Mouse (Mus musculus): ENCODE results near the gene Cluh. TPM values are rescaled to one million over a fixed set of nuclear protein-coding genes. Genes with fewer than 3 reads are reported as not detected.
A peak's percentile ranks its signal among the peaks of the same experiment; 100 is the strongest.

Cluh gene
- 15.9 and 17.7 TPM in 2 replicates for polyA plus RNA-seq (2014; fragmentation: Nextera tagmentation; extraction: Ambion mirVana)

- Histone ChIP-seq H3K4me1 (ENCODE audit: control insufficient read depth, insufficient read depth, low read length) (peaks cover 36% of the 10 kb centered on the region), H3K4me3 (ENCODE audit: low read depth, low read length) (peak within 1 kb of the TSS; percentile 93)
- WGBS, result under 1% methylated on average over 50 of the region's 58 CpGs
These were observed at the start of gene Cluh for GRCm38 (mm10) chr11:74649095-74649646. Gene Cluh, plus strand, starts transcription at chr11:74649495.

GRCm38 (mm10) chr11:74602286-74602685 lies 47.0 kb upstream of the Cluh start:
- no peak overlapping the region for H3K27ac ChIP-seq (ENCODE audit: low read depth, low read length)
- H3K4me1 ChIP-seq (ENCODE audit: control insufficient read depth, insufficient read depth, low read length), result no peaks in the 10 kb centered on the region

More at GRCm38 (mm10) chr11:74649095-74649646, at the start of gene Cluh:
- H3K27ac ChIP-seq (ENCODE audit: low read depth, low read length), result peak within 1 kb of the TSS; percentile 40
- H3K9ac ChIP-seq (replicated peaks; ENCODE audit: low read depth, low read length), result peak within 1 kb of the TSS; percentile 88
- no peaks in the 10 kb centered on the region for H3K36me3 ChIP-seq (ENCODE audit: control insufficient read depth, insufficient read depth, low read length)
- H3K9me3 ChIP-seq (ENCODE audit: control insufficient read depth, low read length), result no peaks in the 10 kb centered on the region
- ATAC-seq (ENCODE audit: low read depth), result peak; percentile 91
- no peaks in the 10 kb centered on the region for H3K27me3 ChIP-seq (ENCODE audit: control insufficient read depth, insufficient read depth, low read length)
- peak within 1 kb of the TSS; percentile 92 for H3K4me2 ChIP-seq (ENCODE audit: low read depth, low read length)

GRCm38 (mm10) chr11:74610068-74610467 lies 39.2 kb upstream of the Cluh start:
- Histone ChIP-seq H3K4me3 (ENCODE audit: low read depth, low read length) (no peak overlapping the region), H3K27ac (ENCODE audit: low read depth, low read length) (no peak overlapping the region), H3K9ac (replicated peaks; ENCODE audit: low read depth, low read length) (no peak overlapping the region), H3K36me3 (ENCODE audit: control insufficient read depth, insufficient read depth, low read length) (no peaks in the 10 kb centered on the region), H3K4me1 (ENCODE audit: control insufficient read depth, insufficient read depth, low read length) (peaks cover 5% of the 10 kb centered on the region), H3K27me3 (ENCODE audit: control insufficient read depth, insufficient read depth, low read length) (peaks cover 19% of the 10 kb centered on the region), H3K4me2 (ENCODE audit: low read depth, low read length) (no peak overlapping the region), H3K9me3 (ENCODE audit: control insufficient read depth, low read length) (no peaks in the 10 kb centered on the region)
- 27% methylated on average over 5 of the region's 5 CpGs for WGBS
- no peak for ATAC-seq (ENCODE audit: low read depth)

More at GRCm38 (mm10) chr11:74602286-74602685, 47.0 kb upstream of the Cluh start:
- Histone ChIP-seq H3K36me3 (ENCODE audit: control insufficient read depth, insufficient read depth, low read length) (no peaks in the 10 kb centered on the region), H3K4me2 (ENCODE audit: low read depth, low read length) (no peak overlapping the region), H3K9me3 (ENCODE audit: control insufficient read depth, low read length) (no peaks in the 10 kb centered on the region), H3K9ac (replicated peaks; ENCODE audit: low read depth, low read length) (no peak overlapping the region), H3K27me3 (ENCODE audit: control insufficient read depth, insufficient read depth, low read length) (no peaks in the 10 kb centered on the region), H3K4me3 (ENCODE audit: low read depth, low read length) (no peak overlapping the region)
- 82% methylated on average over 1 of the region's 1 CpGs for WGBS
- ATAC-seq (ENCODE audit: low read depth), result no peak

GRCm38 (mm10) chr11:74610545-74611176 lies 38.6 kb upstream of the Cluh start, which contains the start of gene Rap1gap2:
Gene Rap1gap2, minus strand, starts transcription at chr11:74610915.
- Histone ChIP-seq H3K4me1 (ENCODE audit: control insufficient read depth, insufficient read depth, low read length) (peaks cover 5% of the 10 kb centered on the region), H3K27me3 (ENCODE audit: control insufficient read depth, insufficient read depth, low read length) (peaks cover 19% of the 10 kb centered on the region), H3K9ac (replicated peaks; ENCODE audit: low read depth, low read length) (peak within 1 kb of the TSS; percentile 53), H3K4me2 (ENCODE audit: low read depth, low read length) (peak within 1 kb of the TSS; percentile 75), H3K9me3 (ENCODE audit: control insufficient read depth, low read length) (no peaks in the 10 kb centered on the region), H3K4me3 (ENCODE audit: low read depth, low read length) (peak within 1 kb of the TSS; percentile 36), H3K36me3 (ENCODE audit: control insufficient read depth, insufficient read depth, low read length) (no peaks in the 10 kb centered on the region), H3K27ac (ENCODE audit: low read depth, low read length) (no peak within 1 kb of the TSS)
- peak; percentile 34; the same call in 1 of the 2 replicates for ATAC-seq (ENCODE audit: low read depth)
- WGBS, result under 1% methylated on average over 49 of the region's 50 CpGs

- Histone ChIP-seq H3K4me3 (ENCODE audit: low read depth, low read length) (no peak overlapping the region), H3K36me3 (ENCODE audit: control insufficient read depth, insufficient read depth, low read length) (no peaks in the 10 kb centered on the region), H3K9me3 (ENCODE audit: control insufficient read depth, low read length) (no peaks in the 10 kb centered on the region), H3K4me1 (ENCODE audit: control insufficient read depth, insufficient read depth, low read length) (peaks cover 5% of the 10 kb centered on the region), H3K27ac (ENCODE audit: low read depth, low read length) (no peak overlapping the region), H3K9ac (replicated peaks; ENCODE audit: low read depth, low read length) (no peak overlapping the region), H3K4me2 (ENCODE audit: low read depth, low read length) (no peak overlapping the region), H3K27me3 (ENCODE audit: control insufficient read depth, insufficient read depth, low read length) (peaks cover 19% of the 10 kb centered on the region)
- no peak for ATAC-seq (ENCODE audit: low read depth)
- 17% methylated on average over 7 of the region's 7 CpGs for WGBS
These were observed 37.9 kb upstream of the Cluh start for GRCm38 (mm10) chr11:74611437-74611836.

- WGBS, result 59% methylated on average over 4 of the region's 4 CpGs
- Histone ChIP-seq H3K9me3 (ENCODE audit: control insufficient read depth, low read length) (no peaks in the 10 kb centered on the region), H3K9ac (replicated peaks; ENCODE audit: low read depth, low read length) (no peak overlapping the region), H3K4me2 (ENCODE audit: low read depth, low read length) (no peak overlapping the region), H3K27ac (ENCODE audit: low read depth, low read length) (no peak overlapping the region), H3K4me1 (ENCODE audit: control insufficient read depth, insufficient read depth, low read length) (peaks cover 5% of the 10 kb centered on the region), H3K27me3 (ENCODE audit: control insufficient read depth, insufficient read depth, low read length) (peaks cover 24% of the 10 kb centered on the region), H3K36me3 (ENCODE audit: control insufficient read depth, insufficient read depth, low read length) (no peaks in the 10 kb centered on the region), H3K4me3 (ENCODE audit: low read depth, low read length) (no peak overlapping the region)
- ATAC-seq (ENCODE audit: low read depth), result no peak
These were observed 35.9 kb upstream of the Cluh start for GRCm38 (mm10) chr11:74613428-74613827.

GRCm38 (mm10) chr11:74615571-74615970 lies 33.7 kb upstream of the Cluh start:
- H3K9me3 ChIP-seq (ENCODE audit: control insufficient read depth, low read length), result no peaks in the 10 kb centered on the region
- no peak overlapping the region for H3K4me3 ChIP-seq (ENCODE audit: low read depth, low read length)
- H3K36me3 ChIP-seq (ENCODE audit: control insufficient read depth, insufficient read depth, low read length), result no peaks in the 10 kb centered on the region
- H3K27me3 ChIP-seq (ENCODE audit: control insufficient read depth, insufficient read depth, low read length), result peaks cover 15% of the 10 kb centered on the region
- no peak overlapping the region for H3K9ac ChIP-seq (replicated peaks; ENCODE audit: low read depth, low read length)
- no peak for ATAC-seq (ENCODE audit: low read depth)
- H3K4me2 ChIP-seq (ENCODE audit: low read depth, low read length), result no peak overlapping the region
- peaks cover 1% of the 10 kb centered on the region for H3K4me1 ChIP-seq (ENCODE audit: control insufficient read depth, insufficient read depth, low read length)
- 58% methylated on average over 5 of the region's 5 CpGs for WGBS
- no peak overlapping the region for H3K27ac ChIP-seq (ENCODE audit: low read depth, low read length)

GRCm38 (mm10) chr11:74619201-74619955 lies 29.9 kb upstream of the Cluh start, which contains the start of gene Ccdc92b:
Gene Ccdc92b, plus strand, starts transcription at chr11:74619605.
- WGBS, result under 1% methylated on average over 44 of the region's 63 CpGs
- ATAC-seq (ENCODE audit: low read depth), result peak; percentile 86
- H3K4me3 ChIP-seq (ENCODE audit: low read depth, low read length), result peak within 1 kb of the TSS; percentile 66
- H3K36me3 ChIP-seq (ENCODE audit: control insufficient read depth, insufficient read depth, low read length), result no peaks in the 10 kb centered on the region
- H3K27ac ChIP-seq (ENCODE audit: low read depth, low read length), result no peak within 1 kb of the TSS
- no peaks in the 10 kb centered on the region for H3K4me1 ChIP-seq (ENCODE audit: control insufficient read depth, insufficient read depth, low read length)
- peak within 1 kb of the TSS; percentile 81 for H3K9ac ChIP-seq (replicated peaks; ENCODE audit: low read depth, low read length)
- H3K9me3 ChIP-seq (ENCODE audit: control insufficient read depth, low read length), result no peaks in the 10 kb centered on the region
- peaks cover 5% of the 10 kb centered on the region for H3K27me3 ChIP-seq (ENCODE audit: control insufficient read depth, insufficient read depth, low read length)
- peak within 1 kb of the TSS; percentile 67 for H3K4me2 ChIP-seq (ENCODE audit: low read depth, low read length)

- H3K27ac ChIP-seq (ENCODE audit: low read depth, low read length), result no peak overlapping the region
- H3K9ac ChIP-seq (replicated peaks; ENCODE audit: low read depth, low read length), result peak overlapping the region; percentile 81
- H3K27me3 ChIP-seq (ENCODE audit: control insufficient read depth, insufficient read depth, low read length), result peaks cover 5% of the 10 kb centered on the region
- no peaks in the 10 kb centered on the region for H3K4me1 ChIP-seq (ENCODE audit: control insufficient read depth, insufficient read depth, low read length)
- 3% methylated on average over 16 of the region's 16 CpGs for WGBS
- peak overlapping the region; percentile 66 for H3K4me3 ChIP-seq (ENCODE audit: low read depth, low read length)
- no peaks in the 10 kb centered on the region for H3K36me3 ChIP-seq (ENCODE audit: control insufficient read depth, insufficient read depth, low read length)
- H3K9me3 ChIP-seq (ENCODE audit: control insufficient read depth, low read length), result no peaks in the 10 kb centered on the region
- H3K4me2 ChIP-seq (ENCODE audit: low read depth, low read length), result peak overlapping the region; percentile 67
- peak; percentile 60 for ATAC-seq (ENCODE audit: low read depth)
These were observed 29.4 kb upstream of the Cluh start for GRCm38 (mm10) chr11:74619956-74620300.
